Mouse (Mus musculus): Measurements from ENCODE around the gene Dennd5b.

GRCm38 (mm10) chr6:149010766-149011301 is 90.6 kb downstream of the Dennd5b start:
- peak; percentile 64 for TF ChIP-seq CTCF (IDR thresholded peaks at IDR 0.05; ENCODE audit: low read depth)
- TF ChIP-seq EP300 (IDR thresholded peaks at IDR 0.05; ENCODE audit: low read depth) = no peak

All from liver, postnatal 0 days (tissue).